Mouse (Mus musculus) forebrain, embryonic 13.5 days (tissue): ENCODE results near the gene Cyp2d10. TPM values are rescaled to one million over a fixed set of nuclear protein-coding genes. Genes with fewer than 3 reads are reported as not detected.
"Not testable (repeated sequence)": the region's sequence is repeated elsewhere in the genome, so short reads cannot be mapped to it uniquely, and the experiment has no call there.

Experiments used
- ATAC-seq: fragments of 200-750 bp; cut with Nextera tagmentation; 2 replicates; pipeline ENCODE4 v1.8.0; 2017
- H3K27ac ChIP-seq: fragments of 300-500 bp; sonication (generic); 2 replicates; pipeline ENCODE4 v1.5.1; 2015; ENCODE audit warnings: inconsistent platforms, mild to moderate bottlenecking, moderate library complexity
- H3K27me3 ChIP-seq: fragments of 300-500 bp; sonication (generic); 2 replicates; pipeline ENCODE4 v1.6.1; 2015; ENCODE audit warnings: mild to moderate bottlenecking, inconsistent platforms
- H3K36me3 ChIP-seq: fragments of 300-500 bp; sonication (generic); 2 replicates; pipeline ENCODE4 v1.6.1; 2015; ENCODE audit warnings: mild to moderate bottlenecking, inconsistent platforms; ENCODE audit not compliant: poor library complexity, severe bottlenecking
- H3K4me1 ChIP-seq: fragments of 300-500 bp; sonication (generic); 2 replicates; pipeline ENCODE4 v1.6.1; 2015; ENCODE audit warnings: inconsistent platforms
- H3K4me2 ChIP-seq: fragments of 300-500 bp; sonication (generic); 2 replicates; pipeline ENCODE4 v1.6.1; 2015; ENCODE audit warnings: inconsistent platforms, mild to moderate bottlenecking, moderate library complexity
- H3K4me3 ChIP-seq: fragments of 300-500 bp; sonication (generic); 2 replicates; pipeline ENCODE4 v1.5.1; 2015; ENCODE audit warnings: mild to moderate bottlenecking, inconsistent platforms
- H3K9ac ChIP-seq: fragments of 300-500 bp; sonication (generic); 2 replicates; pipeline ENCODE4 v1.6.1; 2015; ENCODE audit warnings: mild to moderate bottlenecking, inconsistent platforms
- H3K9me3 ChIP-seq: fragments of 300-500 bp; sonication (generic); replicated peaks from 2 replicates; pipeline ENCODE4 v1.6.1; 2016; ENCODE audit warnings: inconsistent platforms
- WGBS: fragments of 180-500 bp; shearing (Covaris S2); methylation state at CpG from one replicate; pipeline ENCODE4 v1.1.7; 2015; 5-methylcytosine and 5-hydroxymethylcytosine counted together
- polyA plus RNA-seq: library from polyadenylated mRNA; unstranded; fragments of >200 nt; fragmentation: Nextera tagmentation; extraction: Ambion mirVana; gene quantifications from 2 replicates; pipeline ENCODE4 v1.2.1, GENCODE M21; 2015

The Cyp2d10 gene
- polyA plus RNA-seq, 1 experiment from 2014 or later: not detected

DNA sequence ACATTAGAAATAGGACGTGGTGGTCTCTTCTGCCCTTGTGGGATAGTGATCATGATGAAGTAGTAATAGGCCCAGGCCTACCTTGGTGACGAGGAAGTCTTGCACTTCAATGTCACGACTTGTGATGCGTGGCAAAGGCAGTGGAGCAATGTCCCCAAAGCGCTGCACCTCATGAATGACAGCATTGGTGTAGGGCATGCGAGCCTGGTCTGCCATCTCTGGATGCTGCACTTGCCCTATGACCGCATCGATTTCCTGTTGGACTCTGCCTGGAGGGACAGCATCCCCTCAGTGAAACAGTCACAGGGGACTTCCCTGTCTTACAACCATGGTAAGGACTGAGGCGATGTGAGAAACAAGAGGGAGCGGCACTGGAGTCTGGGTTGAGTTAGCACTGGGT lies 17.1 kb downstream of the Cyp2d10 start:
- not testable (repeated sequence) for H3K4me1 ChIP-seq, H3K36me3 ChIP-seq, H3K27ac ChIP-seq, ATAC-seq, H3K4me2 ChIP-seq, H3K9me3 ChIP-seq, H3K9ac ChIP-seq, H3K4me3 ChIP-seq, H3K27me3 ChIP-seq
- 93% methylated on average over 10 of the region's 10 CpGs for WGBS

DNA sequence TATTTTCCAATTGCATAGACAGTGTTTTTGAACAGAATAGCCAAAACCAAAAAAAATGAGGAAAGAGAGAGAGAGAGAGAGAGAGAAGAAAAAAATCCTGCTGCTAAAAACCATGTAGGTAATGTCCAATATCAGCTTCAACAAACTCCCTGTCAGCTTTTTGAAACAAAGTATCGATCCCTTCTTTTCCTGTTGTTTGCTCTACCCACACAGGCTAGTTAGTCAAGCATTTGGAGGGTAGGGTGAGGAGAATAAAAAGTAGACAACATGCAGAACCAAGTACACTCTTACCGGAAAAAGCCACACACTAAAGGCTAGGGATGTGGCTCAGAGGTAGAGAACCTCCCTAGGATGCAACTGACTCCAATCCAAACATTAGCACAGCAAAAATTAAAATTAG lies 21.3 kb downstream of the Cyp2d10 start:
- ATAC-seq: no peak
- no peak overlapping the region for H3K4me3 ChIP-seq

DNA sequence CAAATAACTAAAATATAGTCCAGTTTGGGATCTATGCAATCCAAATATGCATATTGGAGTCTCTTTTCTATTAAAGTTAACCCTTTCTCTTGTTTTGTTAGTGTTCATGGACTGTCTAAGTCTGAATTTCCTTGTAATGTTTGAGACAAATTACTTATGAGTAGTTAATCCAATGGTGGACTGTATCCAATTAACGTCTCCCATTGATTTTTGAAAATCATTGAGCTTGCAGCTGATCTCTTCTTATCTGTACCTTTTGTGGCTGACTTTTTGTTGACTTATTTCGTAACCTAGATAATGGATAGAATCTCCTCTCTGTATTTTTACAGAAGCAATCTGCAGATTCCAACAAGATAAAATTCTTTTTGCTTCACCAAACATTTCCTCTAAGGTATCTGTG lies 24.6 kb downstream of the Cyp2d10 start:
- Histone ChIP-seq H3K4me2 (no peak overlapping the region), H3K36me3 (no peaks in the 10 kb centered on the region), H3K4me3 (no peak overlapping the region), H3K9ac (no peak overlapping the region), H3K27me3 (no peaks in the 10 kb centered on the region), H3K9me3 (no peaks in the 10 kb centered on the region), H3K4me1 (peaks cover 16% of the 10 kb centered on the region), H3K27ac (no peak overlapping the region)
- ATAC-seq: no peak
- 91% methylated on average over 2 of the region's 2 CpGs for WGBS

More for the DNA sequence above, 21.3 kb downstream of the Cyp2d10 start:
- Histone ChIP-seq H3K9me3 (no peaks in the 10 kb centered on the region), H3K27ac (no peak overlapping the region), H3K4me2 (no peak overlapping the region), H3K27me3 (no peaks in the 10 kb centered on the region; the same call in 1 of the 2 replicates), H3K36me3 (no peaks in the 10 kb centered on the region), H3K9ac (no peak overlapping the region), H3K4me1 (peaks cover 3% of the 10 kb centered on the region)
- 84% methylated on average over 2 of the region's 2 CpGs for WGBS

DNA sequence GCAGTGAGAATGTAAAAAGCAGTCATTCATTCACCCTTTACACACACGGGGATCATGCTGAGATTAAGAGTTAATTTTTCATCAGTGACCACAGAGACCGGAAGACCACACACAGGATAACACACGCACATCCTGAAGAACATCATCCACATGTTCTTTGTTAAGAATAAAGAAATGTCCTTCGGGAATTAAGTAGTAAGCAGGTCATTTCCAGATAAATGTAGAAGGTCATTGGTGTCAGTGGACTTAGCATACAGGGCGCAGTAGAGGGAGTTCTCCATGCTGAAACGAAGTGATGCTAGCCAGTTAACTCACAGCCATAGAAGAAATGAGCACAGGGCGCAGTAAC lies 26.3 kb downstream of the Cyp2d10 start:
- peak overlapping the region; percentile 35 for H3K4me3 ChIP-seq
- H3K27me3 ChIP-seq: no peaks in the 10 kb centered on the region
- H3K4me2 ChIP-seq: peak overlapping the region; percentile 60
- H3K9me3 ChIP-seq: no peaks in the 10 kb centered on the region
- ATAC-seq: no peak
- 39% methylated on average over 7 of the region's 7 CpGs for WGBS
- peak overlapping the region; percentile 28; the same call in 1 of the 2 replicates for H3K9ac ChIP-seq
- peaks cover 29% of the 10 kb centered on the region for H3K4me1 ChIP-seq
- H3K36me3 ChIP-seq: no peaks in the 10 kb centered on the region
- no peak overlapping the region for H3K27ac ChIP-seq

DNA sequence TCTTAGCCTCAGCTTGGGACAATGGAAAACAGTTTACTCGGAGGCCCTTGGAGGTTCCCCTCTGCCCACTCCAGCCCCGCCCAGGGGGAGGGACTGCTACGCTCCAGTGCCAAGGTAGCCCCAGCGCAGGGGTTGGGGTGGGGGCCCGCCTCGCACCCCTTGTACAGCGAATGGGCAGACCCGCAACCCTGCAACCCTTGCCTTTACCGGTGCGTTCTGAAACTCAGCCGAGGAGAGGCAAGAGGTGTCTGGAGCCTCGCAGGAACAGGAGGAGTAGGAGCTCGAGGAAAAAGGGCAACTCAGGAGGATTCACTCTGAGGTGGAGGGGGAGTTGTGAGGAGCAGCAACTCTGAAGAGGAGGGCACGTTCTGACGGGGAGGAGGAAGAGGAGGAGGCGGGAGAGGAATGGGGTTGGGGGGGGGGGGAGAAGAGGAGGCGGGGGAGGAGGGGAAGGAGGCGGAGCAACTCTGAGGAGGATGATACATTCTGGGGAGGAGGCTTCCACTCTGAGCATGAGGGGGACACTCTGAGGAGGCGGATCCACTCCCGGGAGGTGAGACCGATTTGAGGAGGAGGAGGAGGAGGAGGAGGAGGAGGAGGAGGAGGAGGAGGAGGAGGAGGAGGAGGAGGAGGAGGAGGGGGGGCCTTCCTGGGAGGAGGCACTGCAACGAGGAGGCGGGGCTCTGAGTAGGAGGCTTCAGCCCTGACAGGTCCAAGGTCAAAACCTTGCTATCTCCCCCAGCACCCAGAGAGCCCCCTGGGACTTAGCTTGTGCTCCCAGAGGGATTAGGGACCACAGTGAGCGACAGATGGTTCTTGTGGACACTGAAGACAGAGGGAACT lies 26.9 kb downstream of the Cyp2d10 start, which contains the start of gene Cyp2d22:
Cyp2d22 (minus strand) TSS at position 390 of the 843 bp plus-strand sequence.
- Histone ChIP-seq H3K9ac (peak within 1 kb of the TSS; percentile 28), H3K4me1 (peaks cover 29% of the 10 kb centered on the region), H3K27me3 (no peaks in the 10 kb centered on the region), H3K27ac (no peak within 1 kb of the TSS), H3K4me2 (peak within 1 kb of the TSS; percentile 60), H3K4me3 (peak within 1 kb of the TSS; percentile 35), H3K9me3 (no peaks in the 10 kb centered on the region), H3K36me3 (no peaks in the 10 kb centered on the region)
- under 1% methylated on average over 17 of the region's 24 CpGs for WGBS
- peak; percentile 80 for ATAC-seq

DNA sequence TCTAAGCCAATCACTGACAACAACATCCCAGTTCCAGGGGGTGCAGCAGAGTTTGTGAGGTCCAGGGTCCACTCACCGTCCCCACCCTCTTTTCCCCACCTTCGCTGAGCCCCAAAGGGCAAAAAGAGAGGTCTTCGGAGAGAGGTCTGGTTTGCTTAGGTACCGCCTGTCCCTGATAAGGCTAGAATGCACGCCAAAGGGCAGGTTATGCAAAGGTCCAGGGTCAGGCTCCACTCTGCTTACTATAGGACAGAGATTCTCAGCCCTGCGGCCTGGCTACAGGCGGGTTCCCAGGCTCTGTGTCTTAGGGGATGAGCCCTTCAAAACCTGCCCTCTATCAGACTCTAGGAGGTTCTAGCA lies 27.5 kb downstream of the Cyp2d10 start:
- 19% methylated on average over 7 of the region's 7 CpGs for WGBS
- Histone ChIP-seq H3K27ac (no peak overlapping the region), H3K4me3 (peak overlapping the region; percentile 35), H3K4me2 (peak overlapping the region; percentile 60), H3K27me3 (no peaks in the 10 kb centered on the region), H3K9me3 (no peaks in the 10 kb centered on the region), H3K36me3 (no peaks in the 10 kb centered on the region), H3K4me1 (peaks cover 29% of the 10 kb centered on the region), H3K9ac (peak overlapping the region; percentile 24)
- ATAC-seq: 0 out of 2 replicates have a peak, but pooled peaks have one; percentile 13

DNA sequence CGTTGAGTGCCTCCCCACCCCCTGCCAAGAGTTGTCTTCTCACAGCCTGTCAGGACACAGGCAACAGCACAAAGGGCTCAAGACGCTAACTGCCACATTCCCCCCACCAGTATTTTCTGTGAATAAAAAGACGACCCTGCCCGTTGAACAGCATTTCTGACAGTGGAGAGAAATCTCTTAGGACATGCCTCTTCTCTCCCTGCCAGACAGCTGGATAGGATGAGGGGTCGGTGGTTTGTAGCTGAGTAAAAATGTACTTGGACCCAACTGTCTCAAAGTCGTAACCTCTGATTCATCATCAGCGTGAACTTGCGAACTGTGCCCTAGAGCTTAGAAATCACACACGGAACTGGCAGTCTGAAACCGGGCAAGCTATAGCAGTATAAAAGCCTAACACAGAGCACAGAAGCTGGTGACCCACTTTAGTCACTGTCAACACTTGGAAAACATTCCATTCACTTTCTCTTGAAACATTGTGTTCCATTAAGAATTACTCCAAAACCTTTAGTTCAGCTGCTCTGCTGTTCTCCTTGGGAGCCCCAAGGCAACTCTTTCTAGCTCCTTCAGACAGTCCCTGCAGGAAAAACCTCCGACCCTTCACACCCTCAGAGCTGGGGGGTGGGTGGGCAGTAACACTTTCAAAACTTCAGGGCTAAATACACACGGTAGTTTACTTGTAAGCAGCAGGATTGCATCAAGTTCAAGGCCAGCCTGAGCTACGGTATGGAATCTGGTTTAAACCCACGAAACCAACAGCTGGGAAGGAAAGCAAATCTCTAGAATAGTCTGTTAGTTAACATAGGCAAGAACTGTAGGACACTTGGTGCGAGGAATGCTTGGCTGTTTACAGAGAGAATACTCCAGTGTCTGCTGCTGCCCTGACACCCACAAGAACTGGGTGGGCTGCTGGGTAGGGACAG lies 28.5 kb downstream of the Cyp2d10 start:
- Histone ChIP-seq H3K27me3 (no peaks in the 10 kb centered on the region), H3K27ac (no peak overlapping the region), H3K36me3 (no peaks in the 10 kb centered on the region), H3K4me3 (no peak overlapping the region), H3K9me3 (no peaks in the 10 kb centered on the region), H3K4me2 (no peak overlapping the region), H3K9ac (no peak overlapping the region), H3K4me1 (peaks cover 29% of the 10 kb centered on the region)
- ATAC-seq: no peak
- 57% methylated on average over 15 of the region's 15 CpGs for WGBS

DNA sequence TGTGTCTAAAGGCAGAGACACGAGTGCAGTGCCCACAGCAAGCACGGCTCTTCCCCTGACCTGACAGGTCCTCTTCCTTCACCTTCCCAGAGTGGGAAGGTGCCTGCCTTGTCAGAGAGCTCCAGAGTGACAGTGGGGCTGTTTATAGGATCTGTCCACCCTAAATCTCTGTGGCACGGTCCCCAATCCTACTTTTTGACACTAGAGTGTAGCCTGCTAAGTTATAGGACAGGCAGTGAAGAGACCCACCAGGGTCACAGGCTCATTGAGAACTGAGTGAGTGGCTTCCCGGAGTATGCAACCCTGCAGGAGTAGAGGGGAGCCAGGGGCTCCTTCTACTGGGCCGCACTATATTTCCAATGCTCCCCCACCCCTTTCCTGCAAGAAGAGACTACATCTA lies 29.3 kb downstream of the Cyp2d10 start:
- H3K9me3 ChIP-seq: no peaks in the 10 kb centered on the region
- no peak overlapping the region for H3K9ac ChIP-seq
- 76% methylated on average over 5 of the region's 5 CpGs for WGBS
- peaks cover 29% of the 10 kb centered on the region for H3K4me1 ChIP-seq
- no peak overlapping the region for H3K4me3 ChIP-seq
- H3K4me2 ChIP-seq: no peak overlapping the region
- H3K27ac ChIP-seq: no peak overlapping the region
- H3K27me3 ChIP-seq: no peaks in the 10 kb centered on the region
- ATAC-seq: no peak
- H3K36me3 ChIP-seq: no peaks in the 10 kb centered on the region

DNA sequence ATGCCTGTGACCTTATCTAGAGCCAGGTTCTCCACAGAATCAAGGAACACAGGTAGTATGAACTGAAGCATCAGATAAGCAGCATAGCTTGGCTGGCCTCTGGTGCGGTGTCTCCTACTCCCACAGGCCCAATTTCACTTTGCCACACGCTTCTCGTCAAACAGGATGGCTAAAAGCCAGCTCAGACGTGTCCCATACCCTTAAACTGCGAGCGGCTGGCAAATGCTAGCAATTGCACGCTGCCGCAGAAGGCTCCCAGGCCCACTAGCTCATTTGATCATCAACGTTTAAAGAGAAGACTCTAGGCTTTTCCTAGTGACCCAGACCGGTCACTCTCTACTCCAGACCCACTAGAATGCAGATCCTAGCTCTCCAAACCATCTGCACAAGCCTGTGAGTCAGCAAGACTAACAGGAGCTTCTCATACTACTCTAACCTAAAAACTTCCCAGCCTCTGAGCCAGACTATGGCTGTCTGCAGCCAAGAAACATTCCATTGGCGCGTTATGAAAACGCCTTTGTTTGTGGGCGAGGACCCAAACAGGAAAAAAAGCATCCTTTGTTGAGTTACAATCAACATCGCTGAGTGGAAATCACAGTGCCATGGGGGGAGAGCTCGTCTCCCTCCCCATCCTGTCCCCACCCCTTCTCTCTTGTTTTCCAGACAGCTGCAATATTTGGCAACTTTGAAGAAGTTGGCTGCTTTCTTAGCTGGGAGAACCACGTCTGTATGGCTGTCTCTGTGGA lies 30.4 kb downstream of the Cyp2d10 start:
- Histone ChIP-seq H3K4me1 (peaks cover 29% of the 10 kb centered on the region), H3K9ac (no peak overlapping the region), H3K4me2 (no peak overlapping the region), H3K4me3 (no peak overlapping the region), H3K27ac (peak overlapping the region; percentile 55), H3K36me3 (no peaks in the 10 kb centered on the region), H3K27me3 (no peaks in the 10 kb centered on the region), H3K9me3 (no peaks in the 10 kb centered on the region)
- ATAC-seq: no peak
- 53% methylated on average over 17 of the region's 17 CpGs for WGBS

DNA sequence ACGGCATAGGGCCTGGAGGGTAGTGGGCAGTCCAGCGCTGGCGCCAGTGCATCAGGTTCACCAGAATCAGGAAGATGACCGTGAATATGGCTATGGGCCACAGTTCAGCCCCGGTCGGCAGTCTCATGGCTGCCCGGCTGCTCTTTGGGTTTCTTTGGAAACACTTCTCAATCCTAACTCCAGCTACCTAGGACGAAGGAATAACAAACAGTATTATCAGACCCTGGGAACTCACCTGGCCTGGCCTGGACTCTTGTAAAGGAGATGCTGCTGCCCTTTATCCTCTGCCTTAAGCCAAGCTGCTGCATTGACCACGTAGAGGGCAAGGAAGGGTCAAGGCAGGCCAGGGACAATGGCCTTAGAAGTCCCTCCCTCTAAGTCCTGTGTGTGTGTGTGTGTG lies 31.1 kb downstream of the Cyp2d10 start:
- H3K4me3 ChIP-seq: no peak overlapping the region
- 90% methylated on average over 9 of the region's 9 CpGs for WGBS
- H3K4me1 ChIP-seq: peaks cover 27% of the 10 kb centered on the region
- ATAC-seq: no peak
- no peaks in the 10 kb centered on the region for H3K27me3 ChIP-seq
- H3K9me3 ChIP-seq: no peaks in the 10 kb centered on the region
- H3K36me3 ChIP-seq: no peaks in the 10 kb centered on the region
- H3K27ac ChIP-seq: peak overlapping the region; percentile 55
- H3K9ac ChIP-seq: no peak overlapping the region
- H3K4me2 ChIP-seq: no peak overlapping the region

DNA sequence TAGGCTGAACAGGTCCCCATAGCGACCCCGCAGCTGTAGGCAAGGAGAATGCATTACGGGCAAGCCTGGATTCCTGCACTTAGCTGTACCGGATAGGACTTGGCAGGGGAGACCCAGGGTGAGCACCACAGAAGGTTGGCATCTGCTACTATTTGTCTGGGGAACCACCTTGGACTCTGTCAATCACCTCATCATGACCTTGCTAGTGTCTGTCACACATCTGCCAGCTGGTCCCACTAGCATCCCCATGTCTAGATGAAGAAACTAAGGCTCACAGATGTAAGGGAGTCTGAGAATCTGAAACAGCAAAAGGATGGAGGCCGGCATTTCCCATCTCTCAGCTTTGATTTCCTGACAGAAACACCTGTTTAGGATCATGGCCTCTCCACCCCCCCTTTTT lies 32.6 kb downstream of the Cyp2d10 start:
- peaks cover 17% of the 10 kb centered on the region for H3K4me1 ChIP-seq
- no peaks in the 10 kb centered on the region for H3K9me3 ChIP-seq
- no peak overlapping the region for H3K4me3 ChIP-seq
- no peak overlapping the region for H3K4me2 ChIP-seq
- H3K27me3 ChIP-seq: no peaks in the 10 kb centered on the region
- H3K27ac ChIP-seq: no peak overlapping the region
- 81% methylated on average over 5 of the region's 5 CpGs for WGBS
- ATAC-seq: no peak
- no peaks in the 10 kb centered on the region for H3K36me3 ChIP-seq
- no peak overlapping the region for H3K9ac ChIP-seq

DNA sequence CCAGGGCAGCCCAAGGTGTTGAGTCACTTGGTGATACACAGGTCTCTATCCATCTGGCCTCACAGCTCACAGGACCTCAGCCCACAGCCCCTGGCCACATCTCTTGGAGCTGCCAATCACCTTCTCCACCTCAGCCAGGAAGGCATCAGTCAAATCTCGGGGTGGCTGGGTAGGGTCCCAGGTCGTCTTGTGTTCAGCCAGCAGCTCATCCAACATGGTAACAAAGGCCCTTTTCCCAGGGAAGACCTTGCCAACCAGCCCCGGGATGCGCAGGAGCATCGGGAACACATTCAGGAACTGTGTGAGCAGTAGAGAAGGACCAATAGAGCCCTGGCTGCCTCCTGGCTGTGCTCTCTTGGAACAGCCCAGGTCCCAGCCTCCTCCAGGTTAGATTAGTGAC lies 34.0 kb downstream of the Cyp2d10 start:
- H3K9me3 ChIP-seq: no peaks in the 10 kb centered on the region
- ATAC-seq: no peak
- H3K4me1 ChIP-seq: peaks cover 12% of the 10 kb centered on the region
- H3K36me3 ChIP-seq: no peaks in the 10 kb centered on the region
- H3K4me3 ChIP-seq: no peak overlapping the region
- no peak overlapping the region for H3K27ac ChIP-seq
- H3K27me3 ChIP-seq: no peaks in the 10 kb centered on the region
- H3K9ac ChIP-seq: no peak overlapping the region
- no peak overlapping the region for H3K4me2 ChIP-seq
- 83% methylated on average over 5 of the region's 5 CpGs for WGBS
